Mouse (Mus musculus) thymus, adult 2 months (tissue): Measurements from ENCODE around the gene Wtip.

Experiments used
- CTCF ChIP-seq: fragments of 200-500 bp; IDR thresholded peaks from 2 replicates; pipeline ENCODE4 v1.5.1; 2012; ENCODE audit warnings: mild to moderate bottlenecking, control low read depth, low read length, moderate library complexity, borderline replicate concordance; ENCODE audit not compliant: control insufficient read depth, poor library complexity, insufficient read depth; ENCODE audit errors: extremely low read depth
- POLR2A ChIP-seq: fragments of 200-500 bp; IDR thresholded peaks from 2 replicates; pipeline ENCODE4 v1.6.1; 2012; ENCODE audit warnings: mild to moderate bottlenecking, low read length, control low read depth, moderate library complexity; ENCODE audit not compliant: control insufficient read depth, poor library complexity, insufficient read depth; ENCODE audit errors: extremely low read depth

DNA sequence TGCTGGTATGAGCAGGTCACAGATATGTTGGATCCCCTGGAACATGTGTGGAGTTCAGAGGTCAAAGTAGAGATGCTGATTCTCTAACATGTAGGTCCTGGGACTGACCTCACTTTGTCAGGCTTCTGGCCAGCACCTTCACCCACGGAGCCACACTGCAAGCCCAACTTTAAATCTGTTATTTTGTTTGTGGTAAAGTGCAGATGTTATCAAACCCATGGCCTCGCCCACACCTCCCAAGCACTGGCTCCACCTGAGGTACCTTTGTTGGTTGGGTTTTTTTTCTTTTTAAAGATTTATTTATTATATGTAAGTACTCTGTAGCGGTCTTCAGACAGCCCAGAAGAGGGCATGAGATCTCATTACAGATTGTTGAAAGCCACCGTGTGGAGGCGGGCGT is 6.4 kb upstream of the Wtip start:
- TF ChIP-seq POLR2A (no peak), CTCF (no peak)
